Mouse (Mus musculus): Measurements from ENCODE around the gene Mrpl52. TPM values are rescaled to one million over a fixed set of nuclear protein-coding genes. Genes with fewer than 3 reads are reported as not detected.

Mrpl52 gene
- polyA plus RNA-seq, 1 experiment: 233 TPM

- DNase-seq (ENCODE audit: low spot score): no peak
Measured at GRCm38 (mm10) chr14:54412000-54412576, 14.6 kb upstream of the Mrpl52 start.

- DNase-seq (ENCODE audit: low spot score): no peak
Measured at GRCm38 (mm10) chr14:54412629-54413170, 14.0 kb upstream of the Mrpl52 start.

GRCm38 (mm10) chr14:54413877-54414700 is 12.6 kb upstream of the Mrpl52 start:
- DNase-seq (ENCODE audit: low spot score): no peak

- DNase-seq (ENCODE audit: low spot score): no peak
Measured at GRCm38 (mm10) chr14:54415241-54416020, 11.3 kb upstream of the Mrpl52 start.

GRCm38 (mm10) chr14:54416229-54416775 is 10.4 kb upstream of the Mrpl52 start:
- no peak for DNase-seq (ENCODE audit: low spot score)

GRCm38 (mm10) chr14:54416830-54417229 is 9.9 kb upstream of the Mrpl52 start:
- no peak for DNase-seq (ENCODE audit: low spot score)

- no peak for DNase-seq (ENCODE audit: low spot score)
Measured at GRCm38 (mm10) chr14:54417623-54418081, 9.1 kb upstream of the Mrpl52 start, which contains the start of gene Slc7a7. Gene Slc7a7, minus strand, starts transcription at chr14:54417780.

GRCm38 (mm10) chr14:54421014-54421413 is 5.7 kb upstream of the Mrpl52 start:
- no peak for DNase-seq (ENCODE audit: low spot score)

- no peak for DNase-seq (ENCODE audit: low spot score)
Measured at GRCm38 (mm10) chr14:54423406-54423805, 3.3 kb upstream of the Mrpl52 start.

- no peak for DNase-seq (ENCODE audit: low spot score)
Measured at GRCm38 (mm10) chr14:54424634-54425033, 2.1 kb upstream of the Mrpl52 start.

GRCm38 (mm10) chr14:54425540-54425939 is 1.2 kb upstream of the Mrpl52 start:
- no peak for DNase-seq (ENCODE audit: low spot score)

- DNase-seq (ENCODE audit: low spot score): no peak
Measured at GRCm38 (mm10) chr14:54426003-54426688, 563 bp upstream of the Mrpl52 start.

- DNase-seq (ENCODE audit: low spot score): no peak
Measured at GRCm38 (mm10) chr14:54427696-54428095, 987 bp downstream of the Mrpl52 start.

GRCm38 (mm10) chr14:54428421-54428820 is 1.7 kb downstream of the Mrpl52 start:
- no peak for DNase-seq (ENCODE audit: low spot score)

GRCm38 (mm10) chr14:54429332-54430093 is 2.8 kb downstream of the Mrpl52 start:
- DNase-seq (ENCODE audit: low spot score): no peak

GRCm38 (mm10) chr14:54430406-54431145 is 3.9 kb downstream of the Mrpl52 start:
- DNase-seq (ENCODE audit: low spot score): no peak

- peak; percentile 52 for DNase-seq (ENCODE audit: low spot score)
Measured at GRCm38 (mm10) chr14:54431334-54432077, 4.8 kb downstream of the Mrpl52 start, which contains the start of gene Mmp14. Gene Mmp14, plus strand, starts transcription at chr14:54431612.

- peak; percentile 54 for DNase-seq (ENCODE audit: low spot score)
Measured at GRCm38 (mm10) chr14:54432078-54432836, 5.5 kb downstream of the Mrpl52 start.

All from urinary bladder, adult 2 months (tissue).